Mouse (Mus musculus): ENCODE measurements around the gene Nup205.

DNA sequence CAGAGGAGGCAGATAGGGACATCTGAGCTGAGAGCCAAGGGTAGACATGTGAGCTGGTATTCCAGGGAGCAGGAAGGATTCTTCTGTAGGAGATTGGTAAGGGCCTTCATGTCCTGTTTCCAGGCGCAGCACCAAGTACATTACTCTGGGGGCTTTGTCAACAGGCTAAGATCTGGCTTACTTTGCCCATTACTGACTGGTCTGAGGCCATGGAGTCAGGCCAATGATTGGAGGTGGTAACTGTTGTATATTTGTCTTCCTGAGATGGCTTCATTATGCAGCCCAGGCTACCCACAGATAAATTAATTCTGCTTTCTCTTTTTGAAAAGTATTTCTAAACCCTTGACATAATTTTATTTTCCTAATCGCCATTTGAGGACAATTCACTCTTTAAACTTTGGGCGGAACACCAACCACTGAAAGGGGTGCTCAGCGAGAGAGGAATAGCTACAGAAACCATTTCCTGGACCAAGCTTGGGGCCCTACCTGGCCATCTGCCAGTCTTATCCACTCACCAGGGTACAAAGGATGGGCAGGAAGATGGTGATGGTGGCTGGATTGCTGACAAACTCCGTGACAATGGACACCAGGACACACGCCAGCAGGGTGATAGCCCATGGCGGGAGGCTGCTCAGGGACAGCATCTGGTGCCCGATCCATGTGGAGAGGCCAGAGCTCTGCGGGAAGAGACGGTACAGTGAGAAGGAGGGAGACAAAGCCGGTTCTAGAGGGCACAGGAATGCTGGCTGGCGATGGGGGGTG lies 94.1 kb downstream of the Nup205 start:
- TF ChIP-seq POLR2A (IDR thresholded peaks at IDR 0.05; ENCODE audit: insufficient read depth, low read depth, low read length) (no peak), CTCF (IDR thresholded peaks at IDR 0.05; ENCODE audit: insufficient read depth, low read depth, low read length) (no peak)
